Mouse (Mus musculus) right cerebral cortex, postnatal 10 days (tissue): ENCODE measurements around the gene Cdk13.

Experiments
- DNase-seq, 2 experiments: peaks; one replicate each; pipeline ENCODE4 v3.0.0; 2021; ENCODE audit warnings: low spot score in 2 of 2

Gene Cdk13

GRCm38 (mm10) chr13:17762405-17762804, 42.5 kb downstream of the Cdk13 start:
- DNase-seq: no peak

GRCm38 (mm10) chr13:17754997-17755396, 49.9 kb downstream of the Cdk13 start:
- DNase-seq: no peak

- no peak for DNase-seq
These were observed 76.1 kb downstream of the Cdk13 start for GRCm38 (mm10) chr13:17728798-17729197.

GRCm38 (mm10) chr13:17727922-17728321, 77.0 kb downstream of the Cdk13 start:
- no peak for DNase-seq

GRCm38 (mm10) chr13:17717357-17717756, 87.5 kb downstream of the Cdk13 start:
- no peak for DNase-seq

- DNase-seq: no peak
These were observed 96.0 kb downstream of the Cdk13 start for GRCm38 (mm10) chr13:17708784-17709311.

- DNase-seq: no peak
These were observed 99.6 kb downstream of the Cdk13 start for GRCm38 (mm10) chr13:17705188-17705826.

- DNase-seq: no peak
These were observed 102.6 kb downstream of the Cdk13 start for GRCm38 (mm10) chr13:17702311-17702710.

GRCm38 (mm10) chr13:17701322-17701721, 103.6 kb downstream of the Cdk13 start:
- DNase-seq: no peak

- no peak for DNase-seq
These were observed 104.7 kb downstream of the Cdk13 start for GRCm38 (mm10) chr13:17700090-17700715.

- DNase-seq: no peak
These were observed 108.9 kb downstream of the Cdk13 start for GRCm38 (mm10) chr13:17695898-17696580.

GRCm38 (mm10) chr13:17694911-17695699, 109.8 kb downstream of the Cdk13 start, which contains the start of the genes Mplkip and Sugct:
Gene Mplkip, plus strand, starts transcription at chr13:17695192.
Gene Sugct, minus strand, starts transcription at chr13:17695553.
- DNase-seq: peak; percentile 100

- DNase-seq: no peak
These were observed 110.5 kb downstream of the Cdk13 start for GRCm38 (mm10) chr13:17694414-17694813.

- DNase-seq: no peak
These were observed 111.1 kb downstream of the Cdk13 start for GRCm38 (mm10) chr13:17693816-17694215.

- DNase-seq: no peak
These were observed 113.5 kb downstream of the Cdk13 start for GRCm38 (mm10) chr13:17691436-17691835.

- no peak for DNase-seq
These were observed 114.2 kb downstream of the Cdk13 start for GRCm38 (mm10) chr13:17690686-17691085.

GRCm38 (mm10) chr13:17689461-17689860, 115.4 kb downstream of the Cdk13 start:
- DNase-seq: no peak

GRCm38 (mm10) chr13:17671122-17671521, 133.8 kb downstream of the Cdk13 start:
- DNase-seq: no peak

- no peak for DNase-seq
These were observed 137.5 kb downstream of the Cdk13 start for GRCm38 (mm10) chr13:17667380-17667779.
